Mouse (Mus musculus): ENCODE results near the gene Cdkn3. TPM values are rescaled to one million over a fixed set of nuclear protein-coding genes. Genes with fewer than 3 reads are reported as not detected.
"Not testable (repeated sequence)": the region's sequence is repeated elsewhere in the genome, so short reads cannot be mapped to it uniquely, and the experiment has no call there.

Cdkn3 gene
- total RNA-seq (2015) (87.6 and 98.3 TPM in 2 replicates), total RNA-seq (2017) (83.9 and 94.2 TPM in 2 replicates)

GRCm38 (mm10) chr14:46760355-46761029 is at the start of gene Cdkn3:
TSS of gene Cdkn3 (plus strand) at chr14:46760541.
- peak; percentile 98 for ATAC-seq (ENCODE audit: poor library complexity, severe bottlenecking)

DNA sequence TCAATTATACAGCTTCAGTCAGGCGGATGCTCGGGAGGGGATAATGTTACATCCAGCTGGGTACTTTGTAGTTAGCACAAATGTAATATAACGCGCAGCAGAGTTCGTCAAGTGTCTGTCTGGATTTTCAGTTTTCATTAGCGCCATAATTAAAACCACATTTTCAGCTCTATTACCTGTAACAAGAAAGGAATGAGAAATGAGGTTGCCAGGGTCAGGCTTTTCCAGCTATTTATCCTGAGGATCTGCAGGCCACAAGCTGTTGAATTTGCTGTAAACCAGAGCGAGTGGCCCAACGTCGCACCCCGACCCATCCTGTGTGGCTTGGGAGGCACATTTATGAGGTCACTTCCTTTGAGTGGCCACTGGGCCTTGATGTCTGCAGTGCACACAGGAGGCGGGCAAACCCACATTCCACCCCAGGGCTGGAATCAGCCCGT is 41.8 kb upstream of the Cdkn3 start:
- no peak for ATAC-seq (ENCODE audit: poor library complexity, severe bottlenecking)

- ATAC-seq (ENCODE audit: poor library complexity, severe bottlenecking) = no peak
Observed at GRCm38 (mm10) chr14:46722031-46722430, 38.3 kb upstream of the Cdkn3 start.

GRCm38 (mm10) chr14:46723828-46724227 is 36.5 kb upstream of the Cdkn3 start:
- ATAC-seq (ENCODE audit: poor library complexity, severe bottlenecking) = no peak

DNA sequence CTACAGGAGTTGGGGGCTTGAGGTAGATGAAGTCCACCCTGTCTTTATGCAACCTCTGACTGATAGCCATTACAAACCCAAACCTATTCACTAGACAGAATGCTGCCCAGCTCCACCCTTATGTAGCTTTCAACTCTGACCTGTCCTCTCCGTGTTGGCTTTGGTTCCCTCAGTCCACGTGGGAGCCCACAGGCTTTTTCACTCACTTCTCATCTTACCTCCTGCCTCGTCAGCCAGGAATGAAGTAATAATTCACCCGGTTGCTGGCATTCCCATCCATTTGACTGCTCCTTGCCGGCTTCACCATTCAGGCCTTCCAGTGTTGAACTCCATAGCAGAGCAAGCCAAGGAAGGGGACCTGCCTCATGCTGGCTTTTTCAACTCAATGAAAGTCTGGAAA is 35.4 kb upstream of the Cdkn3 start:
- ATAC-seq (ENCODE audit: poor library complexity, severe bottlenecking) = no peak

DNA sequence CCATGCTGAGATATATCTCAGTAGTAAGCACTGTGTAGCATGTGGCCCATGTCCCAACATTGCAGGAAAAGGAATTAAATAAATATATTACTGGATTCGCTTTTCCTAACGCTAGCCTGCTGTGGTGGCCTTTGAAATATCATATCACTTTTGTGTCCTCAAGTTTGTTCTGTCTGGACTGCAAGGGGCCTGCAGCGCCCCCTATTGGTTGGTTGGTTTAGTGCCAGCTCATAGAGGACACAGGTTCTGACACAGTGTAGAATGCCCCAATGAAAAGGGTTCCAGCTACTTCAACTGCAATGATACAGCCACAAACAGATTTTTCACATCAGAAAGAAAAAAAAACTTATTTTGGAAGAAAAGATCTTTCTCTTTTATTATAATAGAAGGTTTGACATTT is 34.6 kb upstream of the Cdkn3 start:
- ATAC-seq (ENCODE audit: poor library complexity, severe bottlenecking) = no peak

GRCm38 (mm10) chr14:46734262-46734661 is 26.1 kb upstream of the Cdkn3 start:
- ATAC-seq (ENCODE audit: poor library complexity, severe bottlenecking) = no peak

- ATAC-seq (ENCODE audit: poor library complexity, severe bottlenecking) = no peak
Observed at GRCm38 (mm10) chr14:46734761-46735455, 25.4 kb upstream of the Cdkn3 start.

DNA sequence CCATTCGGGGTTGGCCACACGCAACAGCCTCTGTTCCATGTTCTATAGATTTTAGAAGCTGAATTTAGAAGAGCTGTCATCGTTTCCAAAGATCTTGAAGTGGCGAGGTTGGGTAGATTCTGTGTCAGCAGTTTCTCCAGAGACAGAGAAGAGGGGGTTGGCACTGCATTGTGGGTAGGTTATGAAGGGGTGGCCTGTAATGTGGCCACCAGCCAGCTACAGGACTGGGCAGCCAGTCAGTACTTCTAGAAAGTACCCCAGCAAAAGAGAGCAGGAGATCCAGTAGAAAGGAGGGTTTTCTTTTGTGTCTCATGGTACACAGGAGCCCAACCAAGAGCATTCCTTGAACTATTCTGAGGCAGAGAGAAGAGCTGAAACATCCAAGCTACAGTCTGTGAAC is 24.0 kb upstream of the Cdkn3 start:
- no peak for ATAC-seq (ENCODE audit: poor library complexity, severe bottlenecking)

DNA sequence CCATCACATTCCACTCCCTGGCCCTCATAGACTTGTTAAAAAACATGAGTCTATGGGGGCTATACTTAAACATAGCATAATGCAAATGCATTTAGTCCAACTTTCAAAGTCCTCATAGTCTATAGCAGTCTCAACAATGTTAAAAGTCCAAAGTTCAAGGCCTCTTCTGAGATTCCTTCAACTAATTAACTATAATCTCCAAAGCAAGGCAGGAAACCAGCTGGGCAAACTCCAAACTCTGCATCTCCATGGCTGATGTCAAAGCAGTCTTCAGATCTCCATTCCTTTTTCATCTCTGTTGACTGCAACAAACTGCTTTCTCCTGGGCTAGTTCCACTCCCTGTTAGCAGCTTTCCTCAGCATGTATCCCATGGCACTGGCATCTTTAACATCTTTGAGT is 23.0 kb upstream of the Cdkn3 start:
- not testable (repeated sequence) for ATAC-seq (ENCODE audit: poor library complexity, severe bottlenecking)

DNA sequence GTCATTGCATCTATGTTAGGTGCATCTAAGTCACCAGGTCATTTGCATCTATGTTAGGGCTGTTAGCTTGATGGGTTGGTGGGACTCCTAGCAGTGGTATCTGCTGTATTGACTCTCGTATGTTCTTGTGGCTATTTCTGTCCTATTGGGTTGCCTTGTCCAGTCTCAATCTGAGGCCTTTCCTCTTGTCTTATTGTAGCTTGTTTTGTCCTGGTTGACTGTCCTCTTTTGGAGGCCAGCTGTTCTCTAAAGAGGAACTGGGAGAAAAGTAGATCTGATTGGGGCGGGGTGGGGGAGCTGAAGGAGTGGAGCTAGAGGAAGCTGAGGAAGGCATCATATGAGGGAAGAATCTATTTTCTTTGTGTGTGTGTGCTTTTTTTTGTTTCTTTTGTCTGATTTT is 17.7 kb upstream of the Cdkn3 start:
- ATAC-seq (ENCODE audit: poor library complexity, severe bottlenecking) = peak; percentile 51; the same call in 1 of the 2 replicates

GRCm38 (mm10) chr14:46745413-46745812 is 14.9 kb upstream of the Cdkn3 start:
- no peak for ATAC-seq (ENCODE audit: poor library complexity, severe bottlenecking)

DNA sequence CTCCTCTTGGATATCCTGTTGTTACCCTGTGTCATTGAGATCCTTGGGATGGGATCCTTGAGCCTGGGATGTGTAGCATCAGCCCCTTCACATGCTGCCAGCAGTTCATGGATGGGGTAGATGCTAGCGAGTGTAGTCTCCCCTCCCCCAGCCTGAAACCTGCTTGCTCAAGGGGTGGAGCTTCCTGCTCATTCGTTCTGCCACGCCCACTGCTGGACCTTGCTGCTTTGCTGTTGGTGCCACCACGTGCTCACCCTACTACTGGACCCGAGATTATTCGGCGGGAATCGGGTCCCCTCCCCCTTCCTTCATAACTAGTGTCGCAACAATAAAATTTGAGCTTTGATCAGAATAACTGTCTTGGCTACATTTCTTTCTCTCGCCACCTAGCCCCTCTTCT is 6.0 kb upstream of the Cdkn3 start:
- ATAC-seq (ENCODE audit: poor library complexity, severe bottlenecking) = not testable (repeated sequence)

- ATAC-seq (ENCODE audit: poor library complexity, severe bottlenecking) = no peak
Observed at GRCm38 (mm10) chr14:46755851-46756250, 4.5 kb upstream of the Cdkn3 start.

GRCm38 (mm10) chr14:46757736-46758135 is 2.6 kb upstream of the Cdkn3 start:
- no peak for ATAC-seq (ENCODE audit: poor library complexity, severe bottlenecking)

- ATAC-seq (ENCODE audit: poor library complexity, severe bottlenecking) = peak; percentile 3; the same call in 1 of the 2 replicates
Observed at GRCm38 (mm10) chr14:46759970-46760354, 379 bp upstream of the Cdkn3 start.

DNA sequence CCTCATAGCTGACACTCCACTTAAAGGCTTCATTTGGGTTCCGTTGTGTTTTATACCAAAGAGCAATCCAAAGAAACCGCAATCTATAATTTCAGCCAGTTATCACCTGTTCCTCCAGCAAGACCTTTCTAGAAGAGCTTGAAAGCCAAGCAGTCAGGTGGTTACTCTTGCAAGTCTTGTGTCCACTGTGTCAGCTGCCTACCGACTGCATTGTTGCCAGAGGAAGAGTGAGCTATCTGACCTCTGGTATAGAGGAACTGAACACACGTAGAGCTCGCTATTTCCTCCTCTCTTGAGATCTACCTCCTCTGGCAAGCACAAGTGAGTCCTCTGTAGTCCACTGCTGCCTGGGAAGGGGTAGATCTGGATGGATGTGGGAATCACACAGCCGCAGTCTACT is 845 bp downstream of the Cdkn3 start:
- peak; percentile 43; the same call in 1 of the 2 replicates for ATAC-seq (ENCODE audit: poor library complexity, severe bottlenecking)

GRCm38 (mm10) chr14:46767116-46767515 is 6.8 kb downstream of the Cdkn3 start:
- no peak for ATAC-seq (ENCODE audit: poor library complexity, severe bottlenecking)

DNA sequence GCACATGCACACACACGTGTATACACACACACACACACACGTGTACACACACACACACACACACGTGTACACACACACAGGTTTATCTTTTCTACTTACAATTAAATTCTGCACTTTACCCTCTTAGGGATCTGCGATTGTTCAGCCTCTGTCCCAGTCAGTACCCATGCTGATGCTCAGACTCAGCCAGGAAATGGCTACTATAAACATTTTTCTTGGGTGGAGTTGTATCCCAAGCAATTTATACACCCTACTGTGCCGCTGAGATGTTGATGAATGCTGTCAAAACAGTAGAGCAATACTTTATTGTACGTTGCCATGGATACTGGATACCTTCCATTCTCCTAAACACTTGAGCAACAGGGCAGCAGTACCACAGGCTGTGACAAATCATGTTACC is 9.7 kb downstream of the Cdkn3 start:
- no peak for ATAC-seq (ENCODE audit: poor library complexity, severe bottlenecking)

DNA sequence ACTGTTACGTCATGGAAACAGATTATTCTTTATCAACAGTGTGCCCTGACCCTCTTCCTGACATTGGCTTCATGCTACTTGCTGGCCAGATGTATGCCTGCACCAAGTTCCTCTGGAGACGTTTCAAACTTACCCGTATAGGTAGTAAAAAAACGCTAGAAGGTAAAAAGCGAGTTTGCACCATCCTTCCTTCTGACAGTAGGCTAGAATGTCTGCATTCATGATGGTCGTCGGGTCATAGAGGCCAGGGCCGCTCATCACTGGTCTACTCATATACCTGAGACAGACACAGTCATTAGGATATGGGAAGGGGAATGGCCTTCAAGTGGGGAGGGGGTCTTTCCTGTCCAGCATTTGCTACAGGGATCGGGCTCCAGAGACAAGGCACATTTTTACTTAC is 18.4 kb downstream of the Cdkn3 start:
- no peak for ATAC-seq (ENCODE audit: poor library complexity, severe bottlenecking)

DNA sequence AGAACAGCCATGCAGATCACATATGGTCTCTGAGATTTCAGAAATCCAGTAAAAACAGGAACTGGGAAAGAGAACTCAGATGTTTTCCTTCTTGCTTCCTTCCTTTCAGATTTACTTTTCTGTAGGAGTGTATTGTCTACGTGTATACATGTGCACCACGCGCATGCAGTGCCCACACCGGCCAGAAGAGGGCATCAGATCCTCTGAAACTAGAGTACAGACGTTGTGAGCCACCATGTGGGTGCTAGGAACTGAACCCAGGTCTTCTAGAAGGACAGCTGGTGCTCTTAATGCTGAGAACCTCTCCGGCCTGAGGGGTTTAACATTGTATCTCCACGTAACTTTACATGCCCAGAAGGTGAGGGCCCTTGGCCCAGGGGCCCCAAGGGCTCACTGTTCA is 18.9 kb downstream of the Cdkn3 start:
- peak; percentile 35; the same call in 1 of the 2 replicates for ATAC-seq (ENCODE audit: poor library complexity, severe bottlenecking)

- ATAC-seq (ENCODE audit: poor library complexity, severe bottlenecking) = no peak
Observed at GRCm38 (mm10) chr14:46781086-46781485, 20.7 kb downstream of the Cdkn3 start.
